Comparison of ENCODE assay signal across 26 mouse cellular contexts in genomic region chr4:55927391-55927790, GRCm38 (mm10).
"Had no signal": no experiment of that assay in that cellular context is flagged by ENCODE, and none has a peak within 500 bp of the region (broad histone marks: within the 10 kb centered on the region; RNA-seq: fewer than 3 reads in every experiment).

No protein-coding gene starts in this region.

- H3K27me3 ChIP-seq: hindbrain, embryonic 15.5 days; kidney, embryonic 15.5 days; limb, embryonic 13.5 days; liver, embryonic 13.5 days had no signal

- H3K9ac ChIP-seq: heart, embryonic 13.5 days; heart, embryonic 15.5 days; hindbrain, embryonic 13.5 days; hindbrain, embryonic 15.5 days; kidney, embryonic 15.5 days; limb, embryonic 13.5 days; liver, embryonic 13.5 days had no signal

- H3K4me2 ChIP-seq: heart, embryonic 11.5 days; heart, embryonic 13.5 days; heart, embryonic 15.5 days; hindbrain, embryonic 13.5 days; hindbrain, embryonic 15.5 days; kidney, embryonic 15.5 days; limb, embryonic 13.5 days; liver, embryonic 11.5 days; liver, embryonic 13.5 days had no signal

- DNase-seq: gastrocnemius, adult 2 months; gastrocnemius, postnatal 14 days; gastrocnemius, postnatal 36 days; heart, adult 2 months; heart, postnatal 14 days; heart, postnatal 36 days; kidney, adult 11 months; kidney, adult 2 months; kidney, adult 9 months; kidney, postnatal 14 days; kidney, postnatal 36 days; layer of hippocampus, adult 9-11 months; layer of hippocampus, postnatal 36 days; liver; liver, embryonic 13.5 days had no signal

- H3K4me1 ChIP-seq: heart, embryonic 13.5 days; heart, embryonic 15.5 days; kidney, embryonic 15.5 days; liver, embryonic 13.5 days had no signal

- H3K9me3 ChIP-seq: heart, embryonic 13.5 days; heart, embryonic 15.5 days; hindbrain, embryonic 13.5 days; hindbrain, embryonic 15.5 days; kidney, embryonic 15.5 days; limb, embryonic 13.5 days; liver, embryonic 13.5 days had no signal

- H3K36me3 ChIP-seq: heart, embryonic 13.5 days; heart, embryonic 15.5 days; hindbrain, embryonic 13.5 days; hindbrain, embryonic 15.5 days; kidney, embryonic 15.5 days; limb, embryonic 13.5 days; liver, embryonic 13.5 days had no signal

- ATAC-seq: hindbrain, postnatal 0 days; intestine, embryonic 16.5 days had no signal

- H3K4me3 ChIP-seq: gastrocnemius, adult 2 months; heart, adult 2 months; heart, embryonic 13.5 days; heart, embryonic 15.5 days; hindbrain, embryonic 13.5 days; hindbrain, embryonic 15.5 days; kidney, embryonic 15.5 days; limb, embryonic 13.5 days; liver, embryonic 13.5 days had no signal

- H3K27ac ChIP-seq: heart, adult 2 months; heart, embryonic 13.5 days; heart, embryonic 15.5 days; hindbrain, embryonic 13.5 days; hindbrain, embryonic 15.5 days; hindbrain, postnatal 0 days; kidney, embryonic 15.5 days; kidney, postnatal 0 days; liver, embryonic 13.5 days had no signal
